Mouse (Mus musculus): Measurements from ENCODE around the gene Scd4. TPM values are rescaled to one million over a fixed set of nuclear protein-coding genes. Genes with fewer than 3 reads are reported as not detected.

The Scd4 gene
- polyA plus RNA-seq, 1 experiment from 2014 or later: 0.12 TPM

DNA sequence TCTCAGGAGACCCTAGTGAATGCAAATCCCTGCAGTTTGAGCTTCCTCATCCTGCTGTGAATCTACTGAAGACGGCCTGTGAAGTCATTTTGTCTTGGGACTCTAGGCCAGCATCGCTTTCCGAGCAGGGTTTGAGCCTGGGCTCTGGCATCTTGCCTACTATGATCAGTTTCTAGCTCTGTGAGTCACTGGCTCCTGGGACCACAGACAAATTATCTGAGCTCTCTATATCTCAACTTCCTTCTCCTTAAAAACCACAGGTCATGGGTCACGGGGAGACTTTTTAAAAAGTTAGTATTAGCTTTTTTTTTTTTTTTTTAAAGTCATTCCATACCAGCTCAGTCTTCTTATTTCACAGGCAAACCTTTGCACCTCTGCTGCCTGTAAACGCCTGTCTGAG lies 981 bp upstream of the Scd4 start:
- peaks cover 6% of the 10 kb centered on the region; the same call in 1 of the 2 replicates for H3K9me3 ChIP-seq (ENCODE audit: low read length)
- H3K4me1 ChIP-seq (ENCODE audit: insufficient read depth, low read length): 0 out of 2 replicates have a peak, but pooled peaks cover 3% of the 10 kb centered on the region
- no peaks in the 10 kb centered on the region for H3K36me3 ChIP-seq (ENCODE audit: insufficient read depth, low read length)
- ATAC-seq (ENCODE audit: low FRiP score, low TSS enrichment): no peak
- no peak overlapping the region for H3K4me3 ChIP-seq (ENCODE audit: low read length)
- WGBS: 85% methylated on average over 5 of the region's 5 CpGs
- no peak overlapping the region for H3K4me2 ChIP-seq (replicated peaks; ENCODE audit: low read depth, low read length)
- no peak overlapping the region for H3K27ac ChIP-seq (ENCODE audit: low read length)
- no peaks in the 10 kb centered on the region for H3K27me3 ChIP-seq (ENCODE audit: insufficient read depth, low read length)
- no peak overlapping the region for H3K9ac ChIP-seq (replicated peaks; ENCODE audit: low read length)

DNA sequence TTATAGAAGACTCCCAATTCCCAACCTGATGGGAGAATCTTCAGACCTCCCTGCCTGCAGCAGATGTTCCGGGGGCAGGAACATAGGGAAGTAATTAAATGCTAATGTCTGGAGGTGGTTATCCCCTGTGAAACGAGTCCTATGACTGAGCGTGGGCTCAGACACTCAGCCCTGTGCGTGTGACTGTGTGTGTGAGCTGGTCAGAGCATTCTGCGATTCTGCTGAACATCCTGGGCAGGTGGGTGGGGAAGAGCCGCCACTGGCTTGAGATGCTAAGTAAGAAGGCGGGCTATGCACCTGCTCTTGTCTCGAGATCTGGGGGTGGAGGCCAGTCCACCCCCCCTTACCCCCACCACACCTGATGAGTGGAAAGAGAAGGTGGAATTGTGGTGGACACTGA lies 566 bp upstream of the Scd4 start:
- 0 out of 2 replicates have a peak, but pooled peaks cover 3% of the 10 kb centered on the region for H3K4me1 ChIP-seq (ENCODE audit: insufficient read depth, low read length)
- 0 out of 2 replicates have a peak overlapping the region, but pooled peaks have one; percentile 2 for H3K9ac ChIP-seq (replicated peaks; ENCODE audit: low read length)
- H3K4me3 ChIP-seq (ENCODE audit: low read length): no peak overlapping the region
- H3K4me2 ChIP-seq (replicated peaks; ENCODE audit: low read depth, low read length): no peak overlapping the region
- no peaks in the 10 kb centered on the region for H3K36me3 ChIP-seq (ENCODE audit: insufficient read depth, low read length)
- peaks cover 5% of the 10 kb centered on the region; the same call in 1 of the 2 replicates for H3K9me3 ChIP-seq (ENCODE audit: low read length)
- 71% methylated on average over 8 of the region's 8 CpGs for WGBS
- no peaks in the 10 kb centered on the region for H3K27me3 ChIP-seq (ENCODE audit: insufficient read depth, low read length)
- no peak overlapping the region for H3K27ac ChIP-seq (ENCODE audit: low read length)
- ATAC-seq (ENCODE audit: low FRiP score, low TSS enrichment): no peak

DNA sequence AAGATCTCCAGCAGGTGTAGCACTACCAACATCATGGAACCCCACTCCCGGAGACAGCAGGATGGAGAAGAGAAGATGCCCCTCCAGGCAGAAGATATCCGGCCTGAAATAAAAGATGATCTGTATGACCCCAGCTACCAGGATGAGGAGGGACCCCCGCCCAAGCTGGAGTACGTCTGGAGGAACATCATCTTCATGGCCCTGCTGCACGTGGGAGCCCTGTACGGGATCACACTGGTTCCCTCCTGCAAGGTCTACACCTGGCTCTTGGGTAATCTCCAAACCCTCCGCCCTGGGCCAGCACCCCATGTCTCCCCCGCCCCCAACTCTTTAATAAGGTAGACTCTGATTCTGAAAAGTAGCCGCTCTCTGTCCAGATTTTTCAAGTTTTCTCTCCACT lies 1.1 kb downstream of the Scd4 start:
- Histone ChIP-seq H3K9ac (replicated peaks; ENCODE audit: low read length) (no peak overlapping the region), H3K4me1 (ENCODE audit: insufficient read depth, low read length) (0 out of 2 replicates have a peak, but pooled peaks cover 3% of the 10 kb centered on the region), H3K36me3 (ENCODE audit: insufficient read depth, low read length) (no peaks in the 10 kb centered on the region), H3K4me2 (replicated peaks; ENCODE audit: low read depth, low read length) (no peak overlapping the region), H3K9me3 (ENCODE audit: low read length) (no peaks in the 10 kb centered on the region), H3K4me3 (ENCODE audit: low read length) (no peak overlapping the region), H3K27me3 (ENCODE audit: insufficient read depth, low read length) (no peaks in the 10 kb centered on the region), H3K27ac (ENCODE audit: low read length) (no peak overlapping the region)
- 88% methylated on average over 9 of the region's 9 CpGs for WGBS
- ATAC-seq (ENCODE audit: low FRiP score, low TSS enrichment): no peak

DNA sequence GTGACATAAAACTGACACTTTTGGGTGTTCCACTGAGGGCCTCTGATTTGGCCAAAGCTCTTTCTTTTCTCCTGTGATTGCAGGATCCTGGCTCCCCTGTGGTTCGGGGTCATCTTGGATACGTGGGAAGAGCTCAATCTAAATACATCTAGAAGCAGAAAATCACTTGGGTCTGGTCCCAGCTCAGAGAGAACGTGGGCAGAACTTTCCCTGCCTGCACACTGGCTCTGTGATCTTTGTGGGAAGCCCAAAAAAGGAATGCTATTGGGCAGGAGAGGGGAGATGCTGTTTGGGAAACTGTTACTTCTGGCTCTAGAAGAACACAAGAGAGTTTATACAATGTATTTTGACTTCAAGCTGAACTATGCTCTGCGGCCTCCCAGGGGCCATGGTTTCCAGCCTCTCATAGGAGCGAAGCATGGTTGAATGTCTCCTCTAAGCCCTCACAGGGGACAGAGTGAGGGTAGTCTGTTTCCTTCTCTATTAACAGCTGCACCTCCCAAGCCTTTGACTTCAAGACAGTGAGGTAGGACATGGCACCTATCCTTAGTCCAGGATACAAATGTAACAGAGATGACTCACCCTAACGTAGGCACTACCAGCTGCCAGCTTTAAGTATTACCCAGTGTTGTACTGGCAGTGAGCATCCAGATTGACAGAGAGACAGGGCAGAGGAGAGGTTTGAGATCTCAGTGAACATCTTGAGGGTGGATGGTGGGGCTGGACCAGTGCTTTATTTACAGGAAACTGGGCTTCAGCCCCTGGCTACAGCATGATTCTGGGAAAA lies 3.2 kb downstream of the Scd4 start:
- Histone ChIP-seq H3K9me3 (ENCODE audit: low read length) (no peaks in the 10 kb centered on the region), H3K4me2 (replicated peaks; ENCODE audit: low read depth, low read length) (no peak overlapping the region)
- 77% methylated on average over 6 of the region's 6 CpGs for WGBS

DNA sequence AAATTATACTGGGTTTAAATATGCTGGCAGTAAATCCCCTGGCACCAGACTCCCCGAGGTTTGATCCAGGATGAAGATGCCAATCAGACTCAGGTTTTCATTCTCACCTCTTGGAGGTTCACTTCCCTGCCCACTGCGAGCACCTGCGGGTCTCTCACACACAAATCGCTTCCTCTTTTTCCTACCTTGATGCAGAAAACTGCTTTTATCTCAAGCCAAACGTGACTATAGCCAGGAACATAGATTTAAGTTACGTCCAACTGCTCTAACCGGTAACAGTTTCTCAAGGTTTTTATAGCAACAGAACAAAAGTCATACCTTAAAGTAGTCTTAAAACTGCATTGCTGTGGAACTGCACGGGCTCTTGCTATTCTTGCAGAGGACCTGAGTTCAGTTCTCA lies 16.8 kb downstream of the Scd4 start:
- H3K27me3 ChIP-seq (ENCODE audit: insufficient read depth, low read length): no peaks in the 10 kb centered on the region
- peaks cover 5% of the 10 kb centered on the region; the same call in 1 of the 2 replicates for H3K9me3 ChIP-seq (ENCODE audit: low read length)
- H3K4me1 ChIP-seq (ENCODE audit: insufficient read depth, low read length): no peaks in the 10 kb centered on the region
- WGBS: 89% methylated on average over 8 of the region's 8 CpGs
- no peaks in the 10 kb centered on the region for H3K36me3 ChIP-seq (ENCODE audit: insufficient read depth, low read length)
- H3K4me3 ChIP-seq (ENCODE audit: low read length): no peak overlapping the region
- H3K9ac ChIP-seq (replicated peaks; ENCODE audit: low read length): no peak overlapping the region
- ATAC-seq (ENCODE audit: low FRiP score, low TSS enrichment): no peak
- no peak overlapping the region for H3K27ac ChIP-seq (ENCODE audit: low read length)
- H3K4me2 ChIP-seq (replicated peaks; ENCODE audit: low read depth, low read length): no peak overlapping the region

More for the DNA sequence above, 3.2 kb downstream of the Scd4 start:
- Histone ChIP-seq H3K27me3 (ENCODE audit: insufficient read depth, low read length) (no peaks in the 10 kb centered on the region), H3K27ac (ENCODE audit: low read length) (no peak overlapping the region), H3K9ac (replicated peaks; ENCODE audit: low read length) (no peak overlapping the region), H3K4me1 (ENCODE audit: insufficient read depth, low read length) (0 out of 2 replicates have a peak, but pooled peaks cover 3% of the 10 kb centered on the region), H3K36me3 (ENCODE audit: insufficient read depth, low read length) (no peaks in the 10 kb centered on the region), H3K4me3 (ENCODE audit: low read length) (no peak overlapping the region)
- no peak for ATAC-seq (ENCODE audit: low FRiP score, low TSS enrichment)

DNA sequence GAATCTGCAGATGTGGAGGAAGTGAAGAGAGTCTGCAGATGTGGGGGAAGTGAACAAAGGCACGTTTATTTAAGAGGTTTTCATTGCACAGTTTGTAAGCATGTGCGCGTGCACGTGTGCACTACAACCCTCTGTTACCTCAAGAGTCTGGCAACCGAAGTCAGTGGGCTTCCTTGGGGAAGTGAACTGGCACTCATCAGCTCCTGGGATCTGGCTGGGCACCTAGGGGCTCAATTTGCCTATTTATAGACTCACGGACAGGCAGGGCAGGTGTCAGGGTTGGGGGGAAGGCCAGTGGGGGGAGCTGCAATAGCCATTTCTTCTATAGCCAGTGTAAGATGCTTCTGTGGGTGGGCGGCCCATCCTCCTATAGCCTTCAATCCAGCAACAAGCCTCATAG lies 18.9 kb downstream of the Scd4 start:
- H3K9ac ChIP-seq (replicated peaks; ENCODE audit: low read length): no peak overlapping the region
- no peaks in the 10 kb centered on the region for H3K27me3 ChIP-seq (ENCODE audit: insufficient read depth, low read length)
- H3K27ac ChIP-seq (ENCODE audit: low read length): no peak overlapping the region
- H3K36me3 ChIP-seq (ENCODE audit: insufficient read depth, low read length): no peaks in the 10 kb centered on the region
- peaks cover 4% of the 10 kb centered on the region; the same call in 1 of the 2 replicates for H3K4me1 ChIP-seq (ENCODE audit: insufficient read depth, low read length)
- no peak overlapping the region for H3K4me3 ChIP-seq (ENCODE audit: low read length)
- 81% methylated on average over 7 of the region's 7 CpGs for WGBS
- H3K4me2 ChIP-seq (replicated peaks; ENCODE audit: low read depth, low read length): no peak overlapping the region
- no peak for ATAC-seq (ENCODE audit: low FRiP score, low TSS enrichment)
- peaks cover 5% of the 10 kb centered on the region; the same call in 1 of the 2 replicates for H3K9me3 ChIP-seq (ENCODE audit: low read length)

DNA sequence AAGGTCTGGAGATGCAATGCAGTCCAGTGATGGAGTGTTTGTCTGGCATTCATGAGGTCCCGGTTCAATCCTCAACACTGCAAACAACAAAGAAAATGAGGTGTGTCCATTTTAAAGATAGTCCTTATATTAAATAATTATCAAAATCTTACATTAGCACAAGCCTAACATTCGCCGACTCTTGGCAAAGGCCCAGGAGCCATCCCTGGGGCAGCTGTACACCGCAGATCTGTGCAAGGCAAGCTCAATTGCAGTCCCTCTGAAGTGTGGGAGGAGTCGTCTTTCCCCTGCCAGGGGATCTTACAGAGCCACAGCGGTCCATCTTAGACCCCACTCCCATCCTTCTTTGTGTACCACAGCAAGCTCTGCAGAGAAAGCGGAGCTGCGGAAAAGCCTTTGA lies 25.8 kb downstream of the Scd4 start:
- H3K4me3 ChIP-seq (ENCODE audit: low read length): no peak overlapping the region
- WGBS: 50% methylated on average over 8 of the region's 8 CpGs
- H3K9ac ChIP-seq (replicated peaks; ENCODE audit: low read length): no peak overlapping the region
- H3K4me2 ChIP-seq (replicated peaks; ENCODE audit: low read depth, low read length): no peak overlapping the region
- H3K27me3 ChIP-seq (ENCODE audit: insufficient read depth, low read length): no peaks in the 10 kb centered on the region
- no peak for ATAC-seq (ENCODE audit: low FRiP score, low TSS enrichment)
- H3K36me3 ChIP-seq (ENCODE audit: insufficient read depth, low read length): no peaks in the 10 kb centered on the region
- H3K9me3 ChIP-seq (ENCODE audit: low read length): no peaks in the 10 kb centered on the region
- peaks cover 4% of the 10 kb centered on the region; the same call in 1 of the 2 replicates for H3K4me1 ChIP-seq (ENCODE audit: insufficient read depth, low read length)
- H3K27ac ChIP-seq (ENCODE audit: low read length): no peak overlapping the region

DNA sequence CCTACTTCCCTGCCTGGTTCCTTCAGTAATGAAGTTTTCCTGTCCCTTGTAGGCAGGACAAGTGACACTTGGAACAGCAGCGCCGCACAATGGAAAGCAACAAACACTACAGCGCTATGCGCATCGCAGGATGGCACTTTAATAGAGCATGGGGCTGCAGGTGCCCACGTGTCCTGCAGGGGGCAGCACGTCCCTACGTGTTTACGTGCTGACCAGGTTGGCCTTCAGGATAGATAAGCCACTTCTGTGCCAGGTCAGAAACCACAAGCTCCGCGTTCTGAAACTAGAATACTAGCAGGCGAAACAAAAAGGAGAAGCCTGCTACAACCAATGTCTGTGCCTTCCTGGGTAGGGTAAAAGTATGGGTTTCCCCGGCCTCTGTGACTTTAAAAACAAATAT lies 30.6 kb downstream of the Scd4 start:
- no peaks in the 10 kb centered on the region for H3K27me3 ChIP-seq (ENCODE audit: insufficient read depth, low read length)
- H3K27ac ChIP-seq (ENCODE audit: low read length): no peak overlapping the region
- ATAC-seq (ENCODE audit: low FRiP score, low TSS enrichment): peak; percentile 67; the same call in 1 of the 2 replicates
- no peak overlapping the region for H3K4me3 ChIP-seq (ENCODE audit: low read length)
- no peaks in the 10 kb centered on the region for H3K36me3 ChIP-seq (ENCODE audit: insufficient read depth, low read length)
- peaks cover 8% of the 10 kb centered on the region; the same call in 1 of the 2 replicates for H3K4me1 ChIP-seq (ENCODE audit: insufficient read depth, low read length)
- no peak overlapping the region for H3K4me2 ChIP-seq (replicated peaks; ENCODE audit: low read depth, low read length)
- no peaks in the 10 kb centered on the region for H3K9me3 ChIP-seq (ENCODE audit: low read length)
- no peak overlapping the region for H3K9ac ChIP-seq (replicated peaks; ENCODE audit: low read length)
- WGBS: 24% methylated on average over 13 of the region's 13 CpGs

DNA sequence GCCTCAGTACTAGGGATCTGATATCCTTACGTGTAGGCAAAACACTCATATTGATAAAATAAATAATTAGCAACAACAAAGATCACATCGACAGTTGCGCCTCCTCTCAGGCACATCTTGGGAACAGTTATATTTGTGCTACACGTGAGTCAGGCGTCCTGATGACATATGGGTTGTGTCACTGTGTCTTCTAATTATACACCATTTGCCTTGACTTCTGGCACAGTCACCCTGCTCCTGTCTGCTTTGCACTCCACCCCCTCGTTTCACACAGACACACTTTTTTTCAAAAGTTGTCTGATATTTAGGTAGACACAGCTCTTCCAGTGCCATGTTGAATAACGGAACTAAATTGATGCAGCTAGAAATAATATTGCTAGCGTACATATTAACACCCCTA lies 31.1 kb downstream of the Scd4 start:
- H3K36me3 ChIP-seq (ENCODE audit: insufficient read depth, low read length): no peaks in the 10 kb centered on the region
- ATAC-seq (ENCODE audit: low FRiP score, low TSS enrichment): no peak
- no peak overlapping the region for H3K4me2 ChIP-seq (replicated peaks; ENCODE audit: low read depth, low read length)
- no peak overlapping the region for H3K27ac ChIP-seq (ENCODE audit: low read length)
- H3K9me3 ChIP-seq (ENCODE audit: low read length): no peaks in the 10 kb centered on the region
- peaks cover 8% of the 10 kb centered on the region; the same call in 1 of the 2 replicates for H3K4me1 ChIP-seq (ENCODE audit: insufficient read depth, low read length)
- WGBS: 74% methylated on average over 8 of the region's 8 CpGs
- no peak overlapping the region for H3K4me3 ChIP-seq (ENCODE audit: low read length)
- H3K9ac ChIP-seq (replicated peaks; ENCODE audit: low read length): no peak overlapping the region
- no peaks in the 10 kb centered on the region for H3K27me3 ChIP-seq (ENCODE audit: insufficient read depth, low read length)

DNA sequence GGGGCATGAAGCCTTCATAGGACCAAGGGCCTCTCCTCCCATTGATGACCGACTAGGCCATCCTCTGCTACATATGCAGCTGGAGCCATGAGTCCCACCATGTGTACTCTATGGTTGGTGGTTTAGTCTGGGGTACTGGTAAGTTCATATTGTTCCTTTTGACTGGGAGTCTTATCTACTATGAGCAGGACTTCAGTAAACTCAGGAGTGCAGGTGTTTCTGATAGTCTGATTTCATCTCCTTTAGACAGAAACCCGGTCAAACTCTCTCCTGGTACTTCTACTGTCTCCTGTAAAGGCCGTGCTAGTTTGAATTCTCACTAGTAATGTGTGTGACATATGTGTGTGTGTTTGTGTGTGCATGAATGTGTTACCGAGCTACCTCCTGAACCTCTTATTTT lies 32.8 kb downstream of the Scd4 start:
- Histone ChIP-seq H3K4me2 (replicated peaks; ENCODE audit: low read depth, low read length) (no peak overlapping the region), H3K27ac (ENCODE audit: low read length) (no peak overlapping the region), H3K4me1 (ENCODE audit: insufficient read depth, low read length) (peaks cover 8% of the 10 kb centered on the region; the same call in 1 of the 2 replicates), H3K36me3 (ENCODE audit: insufficient read depth, low read length) (no peaks in the 10 kb centered on the region), H3K9me3 (ENCODE audit: low read length) (no peaks in the 10 kb centered on the region), H3K27me3 (ENCODE audit: insufficient read depth, low read length) (no peaks in the 10 kb centered on the region), H3K4me3 (ENCODE audit: low read length) (no peak overlapping the region), H3K9ac (replicated peaks; ENCODE audit: low read length) (no peak overlapping the region)
- WGBS: 92% methylated on average over 4 of the region's 4 CpGs
- ATAC-seq (ENCODE audit: low FRiP score, low TSS enrichment): no peak

All from kidney, embryonic 16.5 days (tissue).